Mouse (Mus musculus) bone marrow, adult 2 months (tissue): ENCODE measurements around the gene Zfp638. TPM values are rescaled to one million over a fixed set of nuclear protein-coding genes. Genes with fewer than 3 reads are reported as not detected.
"Not testable (repeated sequence)": the region's sequence is repeated elsewhere in the genome, so short reads cannot be mapped to it uniquely, and the experiment has no call there.

Experiments
- H3K27ac ChIP-seq: fragments of 200-500 bp; 2 replicates; pipeline ENCODE4 v1.5.1; 2012; ENCODE audit warnings: low read depth, mild to moderate bottlenecking, control low read depth, inconsistent platforms, low read length; ENCODE audit not compliant: control insufficient read depth, poor library complexity, insufficient read depth
- H3K4me1 ChIP-seq: fragments of 200-500 bp; 2 replicates; pipeline ENCODE4 v1.6.1; 2011; ENCODE audit warnings: low read length; ENCODE audit not compliant: control insufficient read depth, insufficient read depth
- H3K4me3 ChIP-seq: fragments of 200-500 bp; replicated peaks from 2 replicates; pipeline ENCODE3; 2011; ENCODE audit warnings: mild to moderate bottlenecking, low read depth, low read length, control low read depth; ENCODE audit not compliant: control insufficient read depth
- CTCF ChIP-seq: fragments of 200-500 bp; IDR thresholded peaks from 2 replicates; pipeline ENCODE4 v1.5.1; 2011; ENCODE audit warnings: low read length, control low read depth; ENCODE audit not compliant: control insufficient read depth, insufficient read depth
- POLR2A ChIP-seq: fragments of 200-500 bp; IDR thresholded peaks from 2 replicates; pipeline ENCODE4 v1.6.1; 2011; ENCODE audit warnings: low read depth, mild to moderate bottlenecking, control low read depth, low read length, borderline replicate concordance; ENCODE audit not compliant: control insufficient read depth
- WGBS: fragments of 180-500 bp; shearing (Covaris S2); methylation state at CpG from one replicate; pipeline ENCODE4 v1.1.7; 2018; 5-methylcytosine and 5-hydroxymethylcytosine counted together
- polyA plus RNA-seq: library from polyadenylated mRNA; stranded (reverse); fragments of >200 nt; gene quantifications from 2 replicates; pipeline ENCODE4 v1.2.4, GENCODE M21; 2011; ENCODE audit warnings: low replicate concordance; ENCODE audit not compliant: missing spikeins, insufficient read depth, insufficient read length

Zfp638 gene
- polyA plus RNA-seq, 1 experiment = 64.9 TPM

GRCm38 (mm10) chr6:84018906-84019550 lies 152.1 kb downstream of the Zfp638 start:
- H3K4me1 ChIP-seq = no peaks in the 10 kb centered on the region; the same call in 1 of the 2 replicates
- H3K27ac ChIP-seq = no peak overlapping the region
- WGBS = 8% methylated on average over 28 of the region's 28 CpGs
- H3K4me3 ChIP-seq = no peak overlapping the region
- TF ChIP-seq POLR2A = no peak
- TF ChIP-seq CTCF = no peak

- Histone ChIP-seq H3K27ac (no peak overlapping the region), H3K4me3 (no peak overlapping the region), H3K4me1 (no peaks in the 10 kb centered on the region; the same call in 1 of the 2 replicates)
- WGBS = 8% methylated on average over 4 of the region's 4 CpGs
- TF ChIP-seq CTCF (no peak), POLR2A (no peak)
Observed at GRCm38 (mm10) chr6:84020002-84020401, 153.1 kb downstream of the Zfp638 start.

- 82% methylated on average over 3 of the region's 3 CpGs for WGBS
- Histone ChIP-seq H3K4me1 (no peaks in the 10 kb centered on the region; the same call in 1 of the 2 replicates), H3K4me3 (no peak overlapping the region), H3K27ac (no peak overlapping the region)
- no peak for TF ChIP-seq POLR2A
- no peak for TF ChIP-seq CTCF
Observed at GRCm38 (mm10) chr6:84021990-84022389, 155.1 kb downstream of the Zfp638 start.

- Histone ChIP-seq H3K27ac (no peak overlapping the region), H3K4me3 (no peak overlapping the region), H3K4me1 (no peaks in the 10 kb centered on the region)
- WGBS = 79% methylated on average over 3 of the region's 3 CpGs
- TF ChIP-seq CTCF = no peak
- no peak for TF ChIP-seq POLR2A
Observed at GRCm38 (mm10) chr6:84025636-84026035, 158.7 kb downstream of the Zfp638 start.

- Histone ChIP-seq H3K4me1 (no peaks in the 10 kb centered on the region), H3K27ac (no peak overlapping the region), H3K4me3 (no peak overlapping the region)
- TF ChIP-seq POLR2A = no peak
- no peak for TF ChIP-seq CTCF
Observed at GRCm38 (mm10) chr6:84028791-84029190, 161.9 kb downstream of the Zfp638 start.

- TF ChIP-seq POLR2A (no peak), CTCF (no peak)
- no peaks in the 10 kb centered on the region for H3K4me1 ChIP-seq
- no peak overlapping the region for H3K27ac ChIP-seq
- H3K4me3 ChIP-seq = no peak overlapping the region
- 85% methylated on average over 7 of the region's 7 CpGs for WGBS
Observed at GRCm38 (mm10) chr6:84029775-84030174, 162.9 kb downstream of the Zfp638 start.

- 31% methylated on average over 5 of the region's 5 CpGs for WGBS
- not testable (repeated sequence) for H3K27ac ChIP-seq, H3K4me1 ChIP-seq, H3K4me3 ChIP-seq
Observed at GRCm38 (mm10) chr6:84032516-84032915, 165.6 kb downstream of the Zfp638 start.

Other genes with a start within 250 kb of the Zfp638 start
- gene Clec4f, start 210.9 kb upstream of the Zfp638 start, polyA plus RNA-seq = 1.6 TPM in 1 of 2 replicates, not detected in the other
- not detected in 2 replicates for gene Cd207, start 189.3 kb upstream of the Zfp638 start, polyA plus RNA-seq
- not detected in 2 replicates for gene Vax2, start 155.8 kb upstream of the Zfp638 start, polyA plus RNA-seq
- gene Atp6v1b1, start 124.1 kb upstream of the Zfp638 start, polyA plus RNA-seq = not detected in 2 replicates
- not detected in 2 replicates for gene Ankrd53, start 104.5 kb upstream of the Zfp638 start, polyA plus RNA-seq
- 23.5 and 30.4 TPM in 2 replicates for gene Tex261, start 91.3 kb upstream of the Zfp638 start, polyA plus RNA-seq
- 35.4 and 59.8 TPM in 2 replicates for gene Nagk, start 72.1 kb upstream of the Zfp638 start, polyA plus RNA-seq
- 3.0 and 9.7 TPM in 2 replicates for gene Paip2b, start 35.4 kb upstream of the Zfp638 start, polyA plus RNA-seq
- 4.9 and 8.9 TPM in 2 replicates for gene Dysf, start 141.5 kb downstream of the Zfp638 start, polyA plus RNA-seq